In genomic region chr13:35243946-35244345, GRCm38 (mm10) we compare ENCODE assay signal across 16 mouse cellular contexts.
DNase-seq lines count a peak whose midpoint lies in the region.
"Had no signal": no experiment of that assay in that cellular context is flagged by ENCODE, and none has a peak within 500 bp of the region (broad histone marks: within the 10 kb centered on the region; RNA-seq: fewer than 3 reads in every experiment).

No protein-coding gene starts in this region.

- intact Hi-C loops in heart, postnatal 25 days (cut with DNase I) = no loop called here
- intact Hi-C loops in left cerebral cortex, postnatal 4 days (cut with DNase I) = no loop called here
- intact Hi-C loops in left cerebral cortex, postnatal 14 days (cut with DNase I) = no loop called here

- peak; percentile 40 for DNase-seq in heart, adult 11 months
- DNase-seq in heart, postnatal 25 days (ENCODE audit: low spot score) = no peak
- peak; percentile 42 for DNase-seq in left cerebral cortex, postnatal 4 days
- DNase-seq in left cerebral cortex, postnatal 14 days (ENCODE audit: low spot score in 2 of 2) = no peak
- DNase-seq in cerebellum, adult 8-10 months = peak; percentile 54
- peak; percentile 63 to 68 for DNase-seq in cerebellum, postnatal 36 days
- DNase-seq in lung, postnatal 36 days = no peak
- no peak for DNase-seq in adrenal gland, adult (ENCODE audit: inconsistent age in 2 of 2, low spot score in 1 of 2)
- DNase-seq: adrenal gland, adult 8-10 months; gastrocnemius, postnatal 14 days; heart, adult 18-20 months; heart, postnatal 10 days; kidney, adult 11 months; layer of hippocampus, adult 9-11 months; liver; thymus, postnatal 25 days had no signal

Comparison
In these comparisons a context has a peak if more than half of its experiments do, and no peak if none do; other contexts are left out.
1. DNase-seq: peak in heart, adult 11 months (single experiment), left cerebral cortex, postnatal 4 days (single experiment), cerebellum, adult 8-10 months (single experiment) and cerebellum, postnatal 36 days (2 of 2); none in heart, postnatal 25 days (single experiment), left cerebral cortex, postnatal 14 days (0 of 2), lung, postnatal 36 days (single experiment) and adrenal gland, adult (0 of 2).